ENCODE assay signal across 9 mouse cellular contexts in genomic region chr4:41903310-41903709, GRCm38 (mm10). TPM values are rescaled to one million over a fixed set of nuclear protein-coding genes. Genes with fewer than 3 reads are reported as not detected.
"Had no signal": no experiment of that assay in that cellular context is flagged by ENCODE, and none has a peak within 500 bp of the region (broad histone marks: within the 10 kb centered on the region; RNA-seq: fewer than 3 reads in every experiment).

Gm21541 (plus strand) TSS chr4:41903610.

RNA-seq across cellular contexts. Expression of gene Gm21541, which starts in this region (rescaled TPM):
- polyA plus RNA-seq: limb, embryonic 11.5 days; liver, embryonic 11.5 days; liver, embryonic 14.5 days; midbrain, embryonic 10.5 days; midbrain, embryonic 13.5 days; midbrain, embryonic 16.5 days; myocyte; neural tube, embryonic 13.5 days; testis, adult 2 months had no signal
